Mouse (Mus musculus) midbrain, embryonic 13.5 days (tissue): ENCODE results near the gene Tomm20l. TPM values are rescaled to one million over a fixed set of nuclear protein-coding genes. Genes with fewer than 3 reads are reported as not detected.
"Not testable (repeated sequence)": the region's sequence is repeated elsewhere in the genome, so short reads cannot be mapped to it uniquely, and the experiment has no call there.

ENCODE experiments used
- ATAC-seq: fragments of 200-750 bp; cut with Nextera tagmentation; 2 replicates; pipeline ENCODE4 v1.8.0; 2017; ENCODE audit warnings: mild to moderate bottlenecking, moderate TSS enrichment, moderate library complexity
- H3K27ac ChIP-seq: fragments of 300-500 bp; sonication (generic); 2 replicates; pipeline ENCODE4 v1.5.1; 2015; ENCODE audit warnings: inconsistent platforms, mild to moderate bottlenecking, moderate library complexity
- H3K27me3 ChIP-seq: fragments of 300-500 bp; sonication (generic); 2 replicates; pipeline ENCODE4 v1.6.1; 2015; ENCODE audit warnings: mild to moderate bottlenecking, inconsistent platforms
- H3K36me3 ChIP-seq: fragments of 300-500 bp; sonication (generic); 2 replicates; pipeline ENCODE4 v1.6.1; 2015; ENCODE audit warnings: mild to moderate bottlenecking, inconsistent platforms
- H3K4me1 ChIP-seq: fragments of 300-500 bp; sonication (generic); replicated peaks from 2 replicates; pipeline ENCODE4 v1.6.1; 2015; ENCODE audit warnings: inconsistent platforms
- H3K4me2 ChIP-seq: fragments of 300-500 bp; sonication (generic); replicated peaks from 2 replicates; pipeline ENCODE4 v1.6.1; 2015; ENCODE audit warnings: moderate library complexity, mild to moderate bottlenecking, inconsistent platforms
- H3K4me3 ChIP-seq: fragments of 300-500 bp; sonication (generic); replicated peaks from 2 replicates; pipeline ENCODE4 v1.5.1; 2015; ENCODE audit warnings: mild to moderate bottlenecking, inconsistent platforms
- H3K9ac ChIP-seq: fragments of 300-500 bp; sonication (generic); replicated peaks from 2 replicates; pipeline ENCODE4 v1.6.1; 2015; ENCODE audit warnings: mild to moderate bottlenecking, inconsistent platforms
- H3K9me3 ChIP-seq: fragments of 300-500 bp; sonication (generic); 2 replicates; pipeline ENCODE4 v1.6.1; 2016; ENCODE audit warnings: mild to moderate bottlenecking, inconsistent platforms
- WGBS: fragments of 180-500 bp; shearing (Covaris S2); methylation state at CpG from one replicate; pipeline ENCODE4 v1.1.7; 2015; 5-methylcytosine and 5-hydroxymethylcytosine counted together
- polyA plus RNA-seq: library from polyadenylated mRNA; unstranded; fragments of >200 nt; fragmentation: Nextera tagmentation; extraction: Ambion mirVana; gene quantifications from 2 replicates; pipeline ENCODE4 v1.2.1, GENCODE M21; 2015

Tomm20l gene
- 0.32 TPM in 1 of 2 replicates, not detected in the other for polyA plus RNA-seq

- no peak for ATAC-seq
- peak within 1 kb of the TSS; percentile 46 for H3K4me2 ChIP-seq
- peaks cover 10% of the 10 kb centered on the region; the same call in 1 of the 2 replicates for H3K4me1 ChIP-seq
- H3K4me3 ChIP-seq: peak within 1 kb of the TSS; percentile 20; the same call in 1 of the 2 replicates
- H3K27ac ChIP-seq: no peak within 1 kb of the TSS
- no peaks in the 10 kb centered on the region for H3K9me3 ChIP-seq
- 9% methylated on average over 33 of the region's 33 CpGs for WGBS
- peaks cover 11% of the 10 kb centered on the region; the same call in 1 of the 2 replicates for H3K27me3 ChIP-seq
- no peaks in the 10 kb centered on the region for H3K36me3 ChIP-seq
- no peak within 1 kb of the TSS; the same call in 1 of the 2 replicates for H3K9ac ChIP-seq
Observed at GRCm38 (mm10) chr12:71111331-71111730, at the start of gene Tomm20l. Tomm20l (plus strand) TSS chr12:71111428.

GRCm38 (mm10) chr12:71069846-71070245 is 41.4 kb upstream of the Tomm20l start:
- Histone ChIP-seq H3K4me2 (no peak overlapping the region), H3K4me1 (no peaks in the 10 kb centered on the region), H3K27me3 (no peaks in the 10 kb centered on the region), H3K27ac (no peak overlapping the region), H3K9ac (no peak overlapping the region), H3K4me3 (no peak overlapping the region), H3K36me3 (peaks cover 81% of the 10 kb centered on the region), H3K9me3 (no peaks in the 10 kb centered on the region)
- no peak for ATAC-seq
- WGBS: 97% methylated on average over 17 of the region's 17 CpGs

- ATAC-seq: no peak
- Histone ChIP-seq H3K27me3 (no peaks in the 10 kb centered on the region), H3K4me1 (no peaks in the 10 kb centered on the region), H3K27ac (no peak overlapping the region), H3K4me3 (no peak overlapping the region), H3K4me2 (no peak overlapping the region), H3K9ac (no peak overlapping the region), H3K9me3 (no peaks in the 10 kb centered on the region), H3K36me3 (peaks cover 89% of the 10 kb centered on the region)
- 90% methylated on average over 4 of the region's 4 CpGs for WGBS
Observed at GRCm38 (mm10) chr12:71072048-71072447, 39.2 kb upstream of the Tomm20l start.

GRCm38 (mm10) chr12:71073113-71073730 is 38.0 kb upstream of the Tomm20l start:
- no peak overlapping the region for H3K4me2 ChIP-seq
- ATAC-seq: peak; percentile 56; the same call in 1 of the 2 replicates
- no peaks in the 10 kb centered on the region for H3K4me1 ChIP-seq
- H3K9me3 ChIP-seq: no peaks in the 10 kb centered on the region
- WGBS: 67% methylated on average over 12 of the region's 12 CpGs
- peaks cover 77% of the 10 kb centered on the region for H3K36me3 ChIP-seq
- H3K27ac ChIP-seq: no peak overlapping the region
- no peak overlapping the region for H3K4me3 ChIP-seq
- H3K27me3 ChIP-seq: no peaks in the 10 kb centered on the region
- no peak overlapping the region for H3K9ac ChIP-seq

GRCm38 (mm10) chr12:71086331-71086730 is 24.9 kb upstream of the Tomm20l start:
- no peak for ATAC-seq
- peaks cover 25% of the 10 kb centered on the region for H3K36me3 ChIP-seq
- H3K4me1 ChIP-seq: no peaks in the 10 kb centered on the region
- no peak overlapping the region for H3K27ac ChIP-seq
- H3K4me2 ChIP-seq: no peak overlapping the region
- no peak overlapping the region for H3K9ac ChIP-seq
- no peaks in the 10 kb centered on the region for H3K9me3 ChIP-seq
- H3K4me3 ChIP-seq: no peak overlapping the region
- H3K27me3 ChIP-seq: no peaks in the 10 kb centered on the region
- WGBS: 94% methylated on average over 8 of the region's 8 CpGs

- not testable (repeated sequence) for H3K36me3 ChIP-seq, H3K27me3 ChIP-seq, H3K4me3 ChIP-seq, H3K4me1 ChIP-seq, H3K27ac ChIP-seq, H3K4me2 ChIP-seq, H3K9me3 ChIP-seq, H3K9ac ChIP-seq, ATAC-seq
- 94% methylated on average over 4 of the region's 4 CpGs for WGBS
Observed at GRCm38 (mm10) chr12:71104275-71104674, 7.0 kb upstream of the Tomm20l start.

- no peak overlapping the region for H3K4me3 ChIP-seq
- no peak overlapping the region for H3K9ac ChIP-seq
- no peak overlapping the region for H3K4me2 ChIP-seq
- H3K9me3 ChIP-seq: no peaks in the 10 kb centered on the region
- no peak overlapping the region for H3K27ac ChIP-seq
- H3K4me1 ChIP-seq: 0 out of 2 replicates have a peak, but pooled peaks cover 4% of the 10 kb centered on the region
- peaks cover 6% of the 10 kb centered on the region; the same call in 1 of the 2 replicates for H3K27me3 ChIP-seq
- H3K36me3 ChIP-seq: no peaks in the 10 kb centered on the region
- ATAC-seq: no peak
- WGBS: 84% methylated on average over 6 of the region's 6 CpGs
Observed at GRCm38 (mm10) chr12:71107216-71107771, 3.9 kb upstream of the Tomm20l start.

GRCm38 (mm10) chr12:71113074-71113473 is 1.8 kb downstream of the Tomm20l start:
- Histone ChIP-seq H3K4me3 (no peak overlapping the region), H3K4me2 (no peak overlapping the region), H3K27me3 (peaks cover 11% of the 10 kb centered on the region; the same call in 1 of the 2 replicates), H3K9ac (no peak overlapping the region), H3K9me3 (no peaks in the 10 kb centered on the region), H3K36me3 (no peaks in the 10 kb centered on the region), H3K4me1 (peaks cover 10% of the 10 kb centered on the region; the same call in 1 of the 2 replicates), H3K27ac (no peak overlapping the region)
- ATAC-seq: no peak
- 90% methylated on average over 10 of the region's 10 CpGs for WGBS

- peaks cover 11% of the 10 kb centered on the region; the same call in 1 of the 2 replicates for H3K27me3 ChIP-seq
- peak overlapping the region; percentile 10; the same call in 1 of the 2 replicates for H3K4me2 ChIP-seq
- ATAC-seq: peak; percentile 50; the same call in 1 of the 2 replicates
- no peaks in the 10 kb centered on the region for H3K36me3 ChIP-seq
- H3K4me1 ChIP-seq: peaks cover 10% of the 10 kb centered on the region; the same call in 1 of the 2 replicates
- no peak overlapping the region for H3K27ac ChIP-seq
- WGBS: 26% methylated on average over 12 of the region's 12 CpGs
- H3K9ac ChIP-seq: no peak overlapping the region
- no peak overlapping the region for H3K4me3 ChIP-seq
- no peaks in the 10 kb centered on the region for H3K9me3 ChIP-seq
Observed at GRCm38 (mm10) chr12:71113675-71114288, 2.6 kb downstream of the Tomm20l start.

- 83% methylated on average over 5 of the region's 5 CpGs for WGBS
- H3K36me3 ChIP-seq: no peaks in the 10 kb centered on the region
- H3K27me3 ChIP-seq: peaks cover 7% of the 10 kb centered on the region; the same call in 1 of the 2 replicates
- no peak overlapping the region for H3K4me3 ChIP-seq
- no peak for ATAC-seq
- no peaks in the 10 kb centered on the region for H3K9me3 ChIP-seq
- H3K27ac ChIP-seq: no peak overlapping the region
- H3K9ac ChIP-seq: no peak overlapping the region
- H3K4me1 ChIP-seq: peaks cover 8% of the 10 kb centered on the region; the same call in 1 of the 2 replicates
- no peak overlapping the region for H3K4me2 ChIP-seq
Observed at GRCm38 (mm10) chr12:71116411-71116810, 5.2 kb downstream of the Tomm20l start.

GRCm38 (mm10) chr12:71122731-71123130 is 11.5 kb downstream of the Tomm20l start:
- Histone ChIP-seq H3K4me2 (no peak overlapping the region), H3K36me3 (peaks cover 40% of the 10 kb centered on the region), H3K9me3 (no peaks in the 10 kb centered on the region), H3K27ac (no peak overlapping the region), H3K9ac (no peak overlapping the region), H3K27me3 (no peaks in the 10 kb centered on the region), H3K4me1 (no peaks in the 10 kb centered on the region), H3K4me3 (no peak overlapping the region)
- WGBS: 95% methylated on average over 10 of the region's 10 CpGs
- ATAC-seq: no peak

GRCm38 (mm10) chr12:71123286-71123685 is 12.1 kb downstream of the Tomm20l start:
- Histone ChIP-seq H3K27ac (no peak overlapping the region), H3K36me3 (peaks cover 41% of the 10 kb centered on the region), H3K4me1 (no peaks in the 10 kb centered on the region), H3K4me2 (no peak overlapping the region), H3K4me3 (no peak overlapping the region), H3K9ac (no peak overlapping the region), H3K9me3 (no peaks in the 10 kb centered on the region), H3K27me3 (no peaks in the 10 kb centered on the region)
- ATAC-seq: no peak
- WGBS: 90% methylated on average over 9 of the region's 9 CpGs
